Mouse (Mus musculus): ENCODE data around the gene Cacna1g. TPM values are rescaled to one million over a fixed set of nuclear protein-coding genes. Genes with fewer than 3 reads are reported as not detected.

Cacna1g gene
- polyA plus RNA-seq, 1 experiment from 2014 or later, result 38.2 TPM

Other genes starting within 250 kb of the Cacna1g start
- 9.3 and 9.8 TPM in 2 replicates for gene Wfikkn2, start 228.2 kb downstream of the Cacna1g start, polyA plus RNA-seq (2015; fragmentation: Nextera tagmentation; extraction: Ambion mirVana)
- 0.37 TPM in 1 of 2 replicates, not detected in the other for gene Gm21885, start 192.3 kb downstream of the Cacna1g start, polyA plus RNA-seq (2015; fragmentation: Nextera tagmentation; extraction: Ambion mirVana)
- gene Luc7l3, start 152.2 kb downstream of the Cacna1g start, polyA plus RNA-seq (2015; fragmentation: Nextera tagmentation; extraction: Ambion mirVana), result 160 and 162 TPM in 2 replicates
- gene Ankrd40, start 146.2 kb downstream of the Cacna1g start, polyA plus RNA-seq (2015; fragmentation: Nextera tagmentation; extraction: Ambion mirVana), result 16.6 and 17.1 TPM in 2 replicates
- gene Abcc3, start 81.2 kb downstream of the Cacna1g start, polyA plus RNA-seq (2015; fragmentation: Nextera tagmentation; extraction: Ambion mirVana), result 0.96 and 1.2 TPM in 2 replicates
- 0.25 and 0.99 TPM in 2 replicates for gene Spata20, start 12.0 kb upstream of the Cacna1g start, polyA plus RNA-seq (2015; fragmentation: Nextera tagmentation; extraction: Ambion mirVana)
- 4.2 and 4.9 TPM in 2 replicates for gene Epn3, start 25.8 kb upstream of the Cacna1g start, polyA plus RNA-seq (2015; fragmentation: Nextera tagmentation; extraction: Ambion mirVana)
- 1.4 and 3.6 TPM in 2 replicates for gene Mycbpap, start 47.5 kb upstream of the Cacna1g start, polyA plus RNA-seq (2015; fragmentation: Nextera tagmentation; extraction: Ambion mirVana)
- gene Rsad1, start 75.1 kb upstream of the Cacna1g start, polyA plus RNA-seq (2015; fragmentation: Nextera tagmentation; extraction: Ambion mirVana), result 4.0 and 4.6 TPM in 2 replicates
- gene Chad, start 90.8 kb upstream of the Cacna1g start, polyA plus RNA-seq (2015; fragmentation: Nextera tagmentation; extraction: Ambion mirVana), result 7.1 and 8.4 TPM in 2 replicates
- 7.1 and 8.3 TPM in 2 replicates for gene Acsf2, start 127.7 kb upstream of the Cacna1g start, polyA plus RNA-seq (2015; fragmentation: Nextera tagmentation; extraction: Ambion mirVana)
- gene Lrrc59, start 155.6 kb upstream of the Cacna1g start, polyA plus RNA-seq (2015; fragmentation: Nextera tagmentation; extraction: Ambion mirVana), result 205 and 211 TPM in 2 replicates
- 144 and 153 TPM in 2 replicates for gene Mrpl27, start 179.6 kb upstream of the Cacna1g start, polyA plus RNA-seq (2015; fragmentation: Nextera tagmentation; extraction: Ambion mirVana)
- gene Eme1, start 179.8 kb upstream of the Cacna1g start, polyA plus RNA-seq (2015; fragmentation: Nextera tagmentation; extraction: Ambion mirVana), result 23.5 and 26.4 TPM in 2 replicates
- gene Xylt2, start 203.3 kb upstream of the Cacna1g start, polyA plus RNA-seq (2015; fragmentation: Nextera tagmentation; extraction: Ambion mirVana), result 24.5 and 25.5 TPM in 2 replicates
- 1.2 and 1.4 TPM in 2 replicates for gene Gm11541, start 230.3 kb upstream of the Cacna1g start, polyA plus RNA-seq (2015; fragmentation: Nextera tagmentation; extraction: Ambion mirVana)

Measured in embryonic facial prominence, embryonic 13.5 days (tissue).